Mouse (Mus musculus) C3H10T1/2 (cell line): ENCODE data around the gene Gm42791. TPM values are rescaled to one million over a fixed set of nuclear protein-coding genes. Genes with fewer than 3 reads are reported as not detected.

ENCODE experiments used
- polyA plus RNA-seq, 2 experiments: library from polyadenylated mRNA; unstranded; fragments of >200 nt; fragmentation: generic; extraction: Trizol; gene quantifications; one replicate each; pipeline ENCODE4 v1.2.1; 2012; ENCODE audit warnings: missing spikeins in 2 of 2

Gene Gm42791
- under 1 TPM in 1 of 2 experiments, not detected in 1; 0.09 TPM for polyA plus RNA-seq

GRCm38 (mm10) chr5:148994706-148995414, at the start of gene Gm42791:
TSS of gene Gm42791 (minus strand) at chr5:148995147.

GRCm38 (mm10) chr5:148929116-148929449, 65.9 kb downstream of the Gm42791 start, which contains the start of gene Katnal1:
TSS of gene Katnal1 (minus strand) at chr5:148929320.

Other genes with a start within 250 kb of the Gm42791 start
- 1 to 10 TPM; 3.5 to 5.7 TPM for gene Katnal1, start 65.8 kb downstream of the Gm42791 start, polyA plus RNA-seq
- gene Uspl1, start 189.2 kb upstream of the Gm42791 start, polyA plus RNA-seq = 10 to 100 TPM in 1 of 2 experiments, 1 to 10 TPM in 1; 5.0 to 12.3 TPM
- 100 to 1,000 TPM in 1 of 2 experiments, 10 to 100 TPM in 1; 76.1 to 186 TPM for gene Hmgb1, start 189.3 kb upstream of the Gm42791 start, polyA plus RNA-seq